Mouse (Mus musculus): ENCODE data around the gene Igsf11.
"Not testable (repeated sequence)": the region's sequence is repeated elsewhere in the genome, so short reads cannot be mapped to it uniquely, and the experiment has no call there.

Gene Igsf11

DNA sequence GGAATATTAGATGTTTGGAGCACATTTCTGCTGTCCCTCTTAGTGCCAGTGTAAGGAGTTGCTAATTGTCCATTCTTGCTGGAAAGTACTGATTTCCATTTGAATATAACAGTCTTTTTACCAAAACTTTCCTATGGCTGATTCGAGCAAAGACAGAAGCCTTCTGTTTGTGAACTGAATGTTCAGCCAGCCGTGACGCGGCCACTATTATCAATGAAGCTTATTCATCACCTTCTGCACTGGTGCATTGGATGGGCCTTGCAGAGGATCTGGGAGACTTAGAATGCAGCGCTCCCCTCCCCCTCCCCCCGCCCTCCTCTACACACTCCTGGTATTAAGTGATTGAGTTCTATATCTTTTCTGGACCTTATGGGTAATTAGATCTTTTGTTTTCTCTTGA, 48.8 kb downstream of the Igsf11 start:
- peak; percentile 92 for DNase-seq

DNA sequence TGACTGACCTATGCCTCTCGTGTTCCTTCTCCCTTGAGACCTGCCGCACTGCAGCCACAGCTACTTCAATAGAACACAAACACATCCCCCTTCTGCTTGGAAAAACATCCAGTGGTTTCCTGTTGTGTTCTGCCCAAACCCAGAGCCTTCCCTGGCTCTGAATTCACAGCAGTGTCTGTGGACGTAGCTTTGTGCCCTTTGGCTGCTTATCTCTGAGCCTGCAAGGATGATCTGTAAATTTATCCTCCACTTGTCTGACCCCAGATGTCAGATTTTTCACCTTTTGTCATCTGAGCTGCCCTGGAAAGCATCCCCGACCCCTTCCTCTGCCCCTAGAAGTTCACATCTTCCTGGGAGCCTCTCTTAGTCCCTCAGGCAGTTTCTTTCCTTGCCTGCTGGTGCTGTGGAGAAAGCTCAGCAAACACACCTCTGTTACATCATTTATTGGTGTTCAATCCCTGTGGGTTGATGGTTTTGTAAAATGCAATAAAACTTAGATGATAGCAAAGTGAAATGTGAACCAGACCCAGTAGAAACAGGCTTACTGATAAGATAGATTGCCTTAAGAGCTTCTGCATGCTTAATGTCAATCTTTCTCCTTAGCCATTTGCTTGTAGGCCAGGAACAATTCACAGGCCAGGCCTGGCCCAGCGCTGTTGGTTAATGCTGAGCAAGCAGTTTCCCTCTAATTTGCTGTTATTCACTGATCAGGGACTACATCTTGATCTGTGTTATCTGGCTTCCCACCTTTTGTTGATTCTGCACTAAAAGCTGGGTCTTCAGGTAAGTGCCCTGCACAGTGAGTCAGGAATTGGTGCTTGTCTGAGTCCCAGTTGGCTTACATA, 51.5 kb downstream of the Igsf11 start:
- no peak for DNase-seq

GRCm38 (mm10) chr16:38945111-38945510, 52.6 kb downstream of the Igsf11 start:
- DNase-seq: no peak

- peak; percentile 81 for DNase-seq
These were observed 53.1 kb downstream of the Igsf11 start for GRCm38 (mm10) chr16:38945581-38945981.

DNA sequence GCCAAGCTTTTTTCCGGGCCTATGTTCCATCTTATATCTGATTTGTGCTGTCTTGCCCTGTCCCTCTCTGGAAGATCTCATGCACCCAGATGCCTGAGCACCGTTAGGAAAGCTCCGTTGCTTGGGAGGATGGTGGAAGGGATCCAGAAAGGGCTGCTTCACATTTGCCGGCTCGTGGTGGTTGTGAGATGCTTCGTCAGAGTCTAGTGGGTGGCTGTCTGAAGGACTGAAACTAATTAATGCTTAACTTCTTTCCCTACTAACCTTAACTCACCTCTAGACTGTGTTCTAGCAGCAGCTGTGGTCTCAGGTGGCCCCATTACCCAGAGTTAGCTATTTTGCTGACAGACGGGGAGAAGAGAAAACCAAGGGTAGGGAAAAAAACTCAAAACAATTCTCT, 54.0 kb downstream of the Igsf11 start:
- DNase-seq: no peak

GRCm38 (mm10) chr16:38947141-38947879, 54.8 kb downstream of the Igsf11 start:
- DNase-seq: no peak

DNA sequence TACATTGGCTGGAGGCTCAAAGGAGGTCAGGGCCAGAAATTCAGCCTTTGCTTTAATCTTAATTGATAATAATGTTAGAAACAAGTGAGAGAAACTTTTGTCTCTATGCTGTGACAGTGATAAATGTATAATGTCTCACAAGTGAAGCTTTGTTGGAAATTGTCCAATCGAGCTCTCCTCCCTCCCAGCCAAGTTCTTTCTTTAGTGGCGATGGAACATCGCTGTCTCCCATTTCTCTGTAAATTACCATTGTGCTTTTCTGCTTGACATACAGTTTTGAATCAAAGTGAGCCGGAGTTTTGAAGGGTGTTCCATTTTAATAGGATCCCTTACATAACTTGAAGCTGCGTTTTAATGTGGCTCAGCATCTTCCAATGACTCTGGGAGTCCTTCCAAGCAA, 56.0 kb downstream of the Igsf11 start:
- DNase-seq: no peak

- DNase-seq: no peak
These were observed 60.4 kb downstream of the Igsf11 start for GRCm38 (mm10) chr16:38952881-38953280.

GRCm38 (mm10) chr16:38953821-38954220, 61.4 kb downstream of the Igsf11 start:
- DNase-seq: peak; percentile 88

- DNase-seq: no peak
These were observed 62.2 kb downstream of the Igsf11 start for GRCm38 (mm10) chr16:38954501-38955288.

DNA sequence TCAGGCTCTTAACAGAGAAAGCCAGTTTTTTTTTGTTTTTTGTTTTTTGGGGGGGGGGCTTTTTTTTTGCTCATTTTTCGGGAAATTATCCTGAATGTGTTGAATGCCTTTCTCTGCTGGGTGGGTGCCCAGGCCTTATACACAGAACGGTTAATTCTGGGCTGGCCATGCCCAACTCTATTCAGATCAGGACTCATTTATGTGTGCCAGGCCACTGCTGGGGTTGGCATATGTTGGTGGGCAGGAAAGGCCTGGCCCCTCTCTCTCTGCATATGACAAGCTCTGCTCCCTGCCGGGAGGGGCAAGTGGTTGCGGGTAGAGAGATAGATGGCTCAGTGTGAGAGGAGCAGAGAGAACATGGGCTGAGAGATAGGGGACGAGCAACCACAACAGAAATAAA, 62.8 kb downstream of the Igsf11 start:
- DNase-seq: no peak

DNA sequence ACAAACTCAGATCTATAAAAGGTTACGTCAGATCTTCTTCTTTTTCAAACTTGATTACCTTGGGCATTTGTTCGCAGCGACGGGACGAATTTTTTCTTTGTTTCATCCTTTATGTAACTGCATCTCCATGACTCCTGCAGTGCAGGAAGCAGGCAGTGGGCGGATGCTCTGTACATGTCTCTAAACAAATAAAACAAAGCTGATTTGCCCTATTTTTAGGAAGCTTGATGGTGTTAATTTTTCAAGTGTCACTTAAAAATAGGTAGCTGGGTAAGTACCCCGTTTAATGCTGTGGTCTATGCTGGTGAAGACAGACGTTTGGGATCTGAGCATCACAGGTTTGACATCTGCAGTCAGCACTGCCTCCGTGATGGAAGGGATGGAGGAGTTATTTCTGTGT, 66.3 kb downstream of the Igsf11 start:
- no peak for DNase-seq

GRCm38 (mm10) chr16:38960550-38960949, 68.1 kb downstream of the Igsf11 start:
- DNase-seq: no peak

GRCm38 (mm10) chr16:38961865-38962264, 69.4 kb downstream of the Igsf11 start:
- no peak for DNase-seq

DNA sequence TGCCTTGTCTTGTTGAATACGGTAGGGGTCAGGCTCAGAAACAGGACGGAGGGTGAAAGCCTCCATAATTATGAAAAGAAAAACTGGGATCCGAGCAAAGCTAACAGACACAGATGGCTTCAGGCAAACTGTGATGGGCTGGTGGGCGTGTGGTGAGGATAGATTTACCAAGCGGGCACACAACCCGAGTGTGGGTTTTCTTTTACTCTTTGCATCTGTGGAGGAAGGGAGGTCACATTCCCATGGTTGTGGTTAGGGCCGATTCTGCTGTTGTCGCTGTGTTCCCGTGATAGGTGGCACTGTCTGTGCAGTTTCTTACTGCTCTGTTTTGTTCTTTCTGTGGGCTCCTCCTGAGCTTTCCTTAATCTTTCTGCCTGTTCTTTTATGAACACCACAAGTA, 70.2 kb downstream of the Igsf11 start:
- DNase-seq: no peak

DNA sequence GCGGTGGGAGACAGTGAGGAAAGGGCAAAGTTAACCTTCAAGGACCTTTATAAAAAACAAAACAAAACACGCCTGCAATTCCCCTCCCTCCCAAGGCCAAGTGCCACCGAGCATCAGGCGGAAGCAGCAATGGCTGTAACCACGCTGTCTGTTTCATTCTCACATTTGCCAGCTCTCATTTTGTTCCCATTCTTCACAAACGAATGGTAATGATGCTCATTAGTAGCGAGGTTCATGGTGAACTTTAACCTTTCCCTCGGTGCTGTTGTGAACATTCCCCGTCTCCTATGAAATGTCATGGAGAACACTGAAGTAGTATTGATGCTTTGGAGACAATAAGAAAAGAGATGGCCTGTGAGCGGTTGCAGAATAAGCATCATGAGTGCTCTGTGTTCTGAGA, 74.6 kb downstream of the Igsf11 start:
- DNase-seq: peak; percentile 64

GRCm38 (mm10) chr16:38976151-38976550, 83.7 kb downstream of the Igsf11 start:
- DNase-seq: no peak

DNA sequence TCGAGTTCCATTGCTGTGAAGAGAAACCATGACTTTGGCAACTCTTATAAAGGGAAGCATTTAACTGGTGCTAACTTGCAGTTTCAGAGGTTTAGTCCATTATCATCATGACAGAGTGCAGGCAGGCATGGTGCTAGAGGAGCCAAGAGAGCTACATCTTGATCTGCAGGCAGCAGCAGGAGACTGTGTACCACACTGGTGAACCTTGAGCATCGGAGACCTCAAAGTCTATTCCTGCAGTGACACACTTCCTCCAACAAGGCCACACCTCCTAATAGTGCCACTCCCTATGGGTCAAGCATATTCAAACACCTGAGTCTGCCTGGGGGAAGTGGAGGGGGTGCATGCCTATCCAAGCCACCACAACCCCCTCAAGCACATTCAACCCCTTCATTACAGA, 86.1 kb downstream of the Igsf11 start:
- DNase-seq: no peak

- DNase-seq: no peak
These were observed 88.1 kb downstream of the Igsf11 start for GRCm38 (mm10) chr16:38980546-38980945.

GRCm38 (mm10) chr16:38982051-38982450, 89.6 kb downstream of the Igsf11 start:
- DNase-seq: no peak

GRCm38 (mm10) chr16:38982508-38983236, 90.2 kb downstream of the Igsf11 start:
- DNase-seq: peak; percentile 67

- DNase-seq: not testable (repeated sequence)
These were observed 91.4 kb downstream of the Igsf11 start for GRCm38 (mm10) chr16:38983850-38984249.

- DNase-seq: peak; percentile 67
These were observed 92.9 kb downstream of the Igsf11 start for GRCm38 (mm10) chr16:38985411-38985810.
